Mouse (Mus musculus) liver, embryonic 14.5 days (tissue): Measurements from ENCODE around the gene Dclk2. TPM values are rescaled to one million over a fixed set of nuclear protein-coding genes. Genes with fewer than 3 reads are reported as not detected.

Source experiments
- ATAC-seq: fragments of 200-750 bp; cut with Nextera tagmentation; 2 replicates; pipeline ENCODE4 v1.8.0; 2017; ENCODE audit warnings: moderate number of reproducible peaks, mild to moderate bottlenecking, moderate library complexity; ENCODE audit not compliant: insufficient read depth
- DNase-seq, 3 experiments: peaks; one replicate each; pipeline ENCODE4 v3.0.0-alpha.2; 2012 to 2013; ENCODE audit warnings: low read depth in 3 of 3, low spot score in 3 of 3
- H3K27ac ChIP-seq: fragments of 300-500 bp; sonication (generic); 2 replicates; pipeline ENCODE4 v1.5.1; 2014; ENCODE audit warnings: moderate library complexity, mild to moderate bottlenecking, control low read depth, inconsistent platforms
- H3K27me3 ChIP-seq: fragments of 300-500 bp; sonication (generic); 2 replicates; pipeline ENCODE4 v1.6.1; 2014; ENCODE audit warnings: mild to moderate bottlenecking, low read length, moderate library complexity; ENCODE audit not compliant: control insufficient read depth, insufficient read depth
- H3K36me3 ChIP-seq: fragments of 300-500 bp; sonication (generic); replicated peaks from 2 replicates; pipeline ENCODE4 v1.6.1; 2014; ENCODE audit warnings: low read depth; ENCODE audit not compliant: control insufficient read depth, insufficient read depth
- H3K4me1 ChIP-seq, 2 experiments: fragments of 200-500 bp in 1 of 2; fragments of 300-500 bp in 1 of 2; sonication (generic) in 1 of 2; replicated peaks; 2 replicates each; pipeline ENCODE4 v1.6.1; 2012 to 2014; ENCODE audit warnings: antibody characterized with exemption in 1 of 2, inconsistent platforms in 1 of 2, low read length in 1 of 2; ENCODE audit not compliant: control insufficient read depth in 2 of 2, insufficient read depth in 2 of 2
- H3K4me2 ChIP-seq: fragments of 300-500 bp; sonication (generic); 2 replicates; pipeline ENCODE4 v1.6.1; 2014; ENCODE audit warnings: low read depth, mild to moderate bottlenecking, control low read depth, moderate library complexity
- H3K4me3 ChIP-seq, 2 experiments: fragments of 200-500 bp in 1 of 2; fragments of 300-500 bp in 1 of 2; sonication (generic) in 1 of 2; 2 replicates each; pipeline ENCODE4 v1.5.1; 2012 to 2014; ENCODE audit warnings: low read depth in 2 of 2, low read length in 2 of 2, mild to moderate bottlenecking in 2 of 2, control low read depth in 1 of 2, inconsistent platforms in 1 of 2, moderate library complexity in 1 of 2; ENCODE audit not compliant: insufficient read depth in 1 of 2
- H3K9ac ChIP-seq: fragments of 300-500 bp; sonication (generic); replicated peaks from 2 replicates; pipeline ENCODE4 v1.6.1; 2014; ENCODE audit warnings: mild to moderate bottlenecking, control low read depth, moderate library complexity
- H3K9me3 ChIP-seq: fragments of 300-500 bp; sonication (generic); 2 replicates; pipeline ENCODE4 v1.6.1; 2016; ENCODE audit warnings: low read length, mixed read lengths; ENCODE audit not compliant: control insufficient read depth
- CTCF ChIP-seq: IDR thresholded peaks from 2 replicates; pipeline ENCODE4 v1.5.1; 2016; ENCODE audit warnings: antibody characterized with exemption, low read depth, control low read depth
- EP300 ChIP-seq: IDR thresholded peaks from 2 replicates; pipeline ENCODE4 v1.6.1; 2016; ENCODE audit warnings: antibody characterized with exemption, low read depth
- WGBS: fragments of 180-500 bp; shearing (Covaris S2); extraction: QIAGEN DNeasy Blood & Tissue Kit; methylation state at CpG from one replicate; pipeline ENCODE4 v1.1.7; 2014; ENCODE audit not compliant: insufficient replicate concordance; 5-methylcytosine and 5-hydroxymethylcytosine counted together
- polyA plus RNA-seq, 2 experiments: library from polyadenylated mRNA; depleted of rRNA in 1 of 2; stranded (reverse) in 1 of 2; unstranded in 1 of 2; fragments of >200 nt; fragmentation: Nextera tagmentation in 1 of 2; extraction: Ambion mirVana in 1 of 2; gene quantifications; 2 replicates each; pipeline versions ENCODE4 v1.2.1 to v1.2.3; 2012 to 2014

Dclk2 gene
- polyA plus RNA-seq, 2 experiments, result 8.7 to 12.8 TPM

- H3K9me3 ChIP-seq, result no peaks in the 10 kb centered on the region
- no peaks in the 10 kb centered on the region for H3K36me3 ChIP-seq
- no peak overlapping the region for H3K9ac ChIP-seq
- no peak overlapping the region for H3K27ac ChIP-seq
- 26% methylated on average over 2 of the region's 2 CpGs for WGBS
- H3K27me3 ChIP-seq, result no peaks in the 10 kb centered on the region
- DNase-seq (no peak), ATAC-seq (no peak)
- TF ChIP-seq EP300 (no peak), CTCF (no peak)
- no peaks in the 10 kb centered on the region for H3K4me1 ChIP-seq
- no peak overlapping the region for H3K4me3 ChIP-seq
- no peak overlapping the region for H3K4me2 ChIP-seq
Observed at GRCm38 (mm10) chr3:86936254-86936836, 15.7 kb upstream of the Dclk2 start.

DNA sequence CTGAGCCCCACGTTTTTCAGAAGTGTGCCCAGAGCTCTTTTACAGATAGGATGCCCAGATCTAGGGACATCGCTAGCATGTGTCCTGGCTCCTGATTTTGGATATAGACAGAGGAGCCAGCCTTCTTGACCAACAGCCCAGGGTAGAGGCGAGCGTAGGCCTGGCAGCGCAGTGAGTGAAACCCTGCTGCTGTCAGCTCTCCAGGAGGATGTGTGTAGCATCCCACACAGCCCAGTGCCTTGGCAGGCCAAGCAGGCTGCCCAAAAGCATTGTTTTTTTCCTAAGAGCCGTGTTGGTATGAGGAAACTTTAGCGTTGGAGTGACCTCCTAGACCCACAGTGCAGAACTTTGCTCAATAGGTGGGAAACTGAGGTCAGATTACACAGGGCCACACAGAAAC, 12.8 kb upstream of the Dclk2 start:
- Histone ChIP-seq H3K4me2 (no peak overlapping the region), H3K9ac (no peak overlapping the region), H3K27ac (no peak overlapping the region), H3K36me3 (no peaks in the 10 kb centered on the region), H3K9me3 (no peaks in the 10 kb centered on the region), H3K4me1 (no peaks in the 10 kb centered on the region), H3K27me3 (no peaks in the 10 kb centered on the region), H3K4me3 (no peak overlapping the region)
- TF ChIP-seq CTCF (no peak), EP300 (no peak)
- DNase-seq, result no peak
- ATAC-seq, result no peak
- WGBS, result 62% methylated on average over 7 of the region's 7 CpGs

- DNase-seq, result no peak
- Histone ChIP-seq H3K9me3 (no peaks in the 10 kb centered on the region), H3K4me3 (no peak overlapping the region), H3K4me2 (no peak overlapping the region), H3K4me1 (no peaks in the 10 kb centered on the region), H3K36me3 (no peaks in the 10 kb centered on the region), H3K27ac (no peak overlapping the region), H3K9ac (no peak overlapping the region), H3K27me3 (peaks cover 29% of the 10 kb centered on the region)
- no peak for ATAC-seq
- WGBS, result 67% methylated on average over 10 of the region's 10 CpGs
- TF ChIP-seq EP300, result no peak
- no peak for TF ChIP-seq CTCF
Observed at GRCm38 (mm10) chr3:86923686-86924085, 3.0 kb upstream of the Dclk2 start.

DNA sequence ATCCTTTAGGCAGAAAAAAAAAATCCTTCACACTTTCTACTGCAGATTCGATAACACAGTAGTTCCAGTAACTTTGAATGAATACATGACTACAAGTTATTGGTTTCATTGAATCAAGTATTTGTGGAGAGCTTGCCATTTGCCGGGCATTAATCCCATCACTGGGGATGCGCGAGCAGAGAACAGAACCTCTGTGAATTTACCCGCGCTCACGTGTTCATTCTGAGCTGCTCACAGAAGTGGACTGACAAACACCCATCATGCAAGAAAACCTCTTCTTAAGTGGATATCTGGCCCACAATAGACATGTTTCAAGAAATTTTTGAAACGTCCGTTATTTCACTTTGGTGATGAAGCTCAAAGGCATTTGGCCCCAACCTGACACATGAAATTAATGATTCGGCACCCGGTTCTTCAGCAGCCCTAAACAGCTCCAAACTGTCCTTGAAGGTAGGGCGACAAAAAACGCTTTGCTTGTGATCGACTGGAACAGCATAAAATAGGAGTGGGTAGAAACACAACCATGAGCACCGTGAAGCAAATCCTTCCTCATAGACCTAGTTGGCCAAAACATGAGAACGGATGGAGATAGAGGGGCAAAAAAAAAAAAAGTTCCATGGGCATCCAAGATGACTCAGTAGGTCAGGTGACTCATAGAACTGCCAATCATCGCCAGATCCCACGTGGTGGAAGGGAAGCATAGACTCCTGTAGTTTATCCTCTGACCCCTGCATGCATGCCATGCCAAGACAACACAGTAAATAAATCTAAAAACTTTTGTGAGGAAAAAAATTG, 726 bp upstream of the Dclk2 start:
- H3K4me1 ChIP-seq, result no peaks in the 10 kb centered on the region
- DNase-seq (no peak), ATAC-seq (no peak)
- no peak overlapping the region for H3K4me3 ChIP-seq
- no peaks in the 10 kb centered on the region for H3K36me3 ChIP-seq
- WGBS, result 57% methylated on average over 18 of the region's 18 CpGs
- H3K4me2 ChIP-seq, result peak overlapping the region; percentile 68; the same call in 1 of the 2 replicates
- no peak overlapping the region for H3K27ac ChIP-seq
- TF ChIP-seq CTCF (no peak), EP300 (no peak)
- H3K9ac ChIP-seq, result no peak overlapping the region
- peaks cover 32% of the 10 kb centered on the region for H3K27me3 ChIP-seq
- no peaks in the 10 kb centered on the region for H3K9me3 ChIP-seq

- DNase-seq, result no peak
- Histone ChIP-seq H3K9me3 (no peaks in the 10 kb centered on the region), H3K27me3 (peaks cover 32% of the 10 kb centered on the region), H3K36me3 (no peaks in the 10 kb centered on the region), H3K4me2 (peak overlapping the region; percentile 68), H3K27ac (no peak overlapping the region), H3K9ac (no peak overlapping the region), H3K4me1 (peaks cover 3 to 4% of the 10 kb centered on the region in 2 experiments; a peak in 2 of 4 replicates), H3K4me3 (peak overlapping the region; percentile 48 to 59)
- ATAC-seq, result no peak
- 1% methylated on average over 60 of the region's 61 CpGs for WGBS
- TF ChIP-seq CTCF (no peak), EP300 (no peak)
Observed at GRCm38 (mm10) chr3:86919641-86920342, 860 bp downstream of the Dclk2 start.
